Mouse (Mus musculus): ENCODE data around the gene Serpina3a. TPM values are rescaled to one million over a fixed set of nuclear protein-coding genes. Genes with fewer than 3 reads are reported as not detected.
"Not testable (repeated sequence)": the region's sequence is repeated elsewhere in the genome, so short reads cannot be mapped to it uniquely, and the experiment has no call there.

The Serpina3a gene
- total RNA-seq (2017), result not detected in 3 replicates

DNA sequence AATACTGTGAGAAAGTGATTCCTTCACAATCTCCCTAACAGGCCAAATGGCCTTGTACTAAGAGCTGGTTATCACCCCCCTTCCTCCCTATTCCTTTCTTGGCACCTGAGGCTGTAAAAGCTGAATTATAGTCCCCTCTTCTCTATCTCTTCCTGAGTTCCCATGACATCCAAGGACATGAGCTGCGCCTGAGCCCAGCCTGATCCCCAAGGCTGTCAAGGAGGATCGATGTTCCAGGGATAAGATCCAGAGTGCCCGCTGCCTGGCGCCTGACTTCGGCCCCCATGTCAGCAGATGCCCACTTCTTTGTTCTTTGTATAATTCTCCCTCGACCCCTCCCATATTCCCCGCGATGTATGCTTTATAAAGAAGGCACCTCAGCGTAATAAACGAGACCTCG is at the start of gene Serpina3a:
TSS of gene Serpina3a (plus strand) at position 392 of the 400 bp plus-strand sequence.
- ATAC-seq (replicated peaks; ENCODE audit: insufficient number of reproducible peaks, low FRiP score, low TSS enrichment, poor library complexity, severe bottlenecking), result not testable (repeated sequence)

DNA sequence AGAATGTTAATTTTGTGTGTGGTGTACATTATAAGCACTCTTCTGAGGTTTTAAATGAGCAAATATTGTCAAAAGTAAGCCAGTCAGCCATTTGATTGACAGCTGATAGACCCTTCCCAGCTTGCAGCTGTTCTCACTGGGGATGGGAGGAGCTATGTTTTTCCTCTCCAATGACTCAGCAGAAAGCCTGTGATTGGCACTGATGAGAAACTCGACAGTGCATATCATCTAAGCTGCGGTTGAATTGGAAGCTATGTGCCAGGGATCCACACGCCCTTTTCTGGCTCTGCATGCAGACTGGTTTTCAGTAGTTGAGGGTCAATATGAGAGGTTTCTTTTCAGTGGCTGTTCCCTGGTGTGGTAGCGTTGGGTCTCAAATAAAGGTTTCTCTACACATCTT is 48.0 kb upstream of the Serpina3a start:
- no peak for ATAC-seq (replicated peaks; ENCODE audit: insufficient number of reproducible peaks, low FRiP score, low TSS enrichment, poor library complexity, severe bottlenecking)

DNA sequence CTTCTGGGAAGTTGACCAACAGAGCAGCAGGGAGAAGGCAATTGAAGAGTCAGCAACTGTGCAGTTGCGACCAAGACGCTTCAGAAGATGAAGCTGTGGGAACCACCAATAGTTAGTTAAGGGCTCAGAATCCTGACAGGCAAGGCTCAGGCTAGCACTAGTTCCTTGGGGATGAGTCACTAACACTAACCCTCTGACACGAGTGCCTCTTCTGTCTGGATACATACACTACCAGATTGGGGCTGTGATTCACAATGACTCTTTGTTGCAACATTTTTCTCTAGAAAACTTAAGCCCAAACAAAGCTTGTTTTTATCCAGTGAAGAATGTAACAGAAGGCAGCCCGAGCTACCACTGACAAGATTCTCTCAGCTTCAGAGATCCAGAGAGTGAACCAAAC is 47.5 kb upstream of the Serpina3a start:
- no peak for ATAC-seq (replicated peaks; ENCODE audit: insufficient number of reproducible peaks, low FRiP score, low TSS enrichment, poor library complexity, severe bottlenecking)

DNA sequence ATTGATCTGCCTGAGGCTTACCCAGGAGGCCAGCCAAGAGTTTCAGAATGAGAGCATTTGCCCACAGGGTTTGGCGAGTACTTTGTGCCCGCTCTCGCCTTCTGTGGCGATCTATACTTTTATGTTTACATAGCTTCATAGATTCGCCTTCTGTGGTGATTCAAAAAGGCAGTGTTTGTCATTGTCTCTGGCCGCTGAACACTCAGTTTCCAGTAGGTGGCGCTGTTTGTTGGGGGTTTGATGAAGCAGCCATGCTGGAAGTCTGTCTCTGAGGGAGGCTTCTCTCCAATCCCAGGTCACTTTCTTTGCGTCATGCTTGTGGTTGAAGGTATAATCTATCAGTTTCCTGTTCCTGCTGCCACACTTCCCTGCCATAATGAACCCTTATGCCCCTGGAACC is 46.3 kb upstream of the Serpina3a start:
- 0 out of 2 replicates have a peak, but pooled peaks have one; percentile 25 for ATAC-seq (replicated peaks; ENCODE audit: insufficient number of reproducible peaks, low FRiP score, low TSS enrichment, poor library complexity, severe bottlenecking)

DNA sequence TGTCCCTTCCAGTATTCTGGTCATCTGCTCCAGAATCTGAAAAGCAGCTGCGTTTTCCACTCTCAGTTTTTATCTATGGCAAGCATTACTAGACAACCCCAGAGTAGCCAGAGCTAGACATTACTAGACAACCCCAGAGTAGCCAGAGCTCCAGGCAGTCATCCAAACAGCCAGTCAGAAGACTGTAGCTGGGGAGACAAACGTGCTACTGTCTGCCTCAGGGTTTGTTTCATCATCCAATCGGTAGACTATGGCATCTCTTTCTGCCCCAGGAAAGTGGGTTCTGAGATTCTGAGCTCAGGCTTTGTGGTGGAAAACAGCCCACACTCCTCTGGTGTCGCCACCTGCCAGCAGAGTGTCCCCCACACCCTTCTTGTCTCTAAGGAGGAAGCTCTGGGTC is 45.0 kb upstream of the Serpina3a start:
- peak; percentile 49 for ATAC-seq (replicated peaks; ENCODE audit: insufficient number of reproducible peaks, low FRiP score, low TSS enrichment, poor library complexity, severe bottlenecking)

DNA sequence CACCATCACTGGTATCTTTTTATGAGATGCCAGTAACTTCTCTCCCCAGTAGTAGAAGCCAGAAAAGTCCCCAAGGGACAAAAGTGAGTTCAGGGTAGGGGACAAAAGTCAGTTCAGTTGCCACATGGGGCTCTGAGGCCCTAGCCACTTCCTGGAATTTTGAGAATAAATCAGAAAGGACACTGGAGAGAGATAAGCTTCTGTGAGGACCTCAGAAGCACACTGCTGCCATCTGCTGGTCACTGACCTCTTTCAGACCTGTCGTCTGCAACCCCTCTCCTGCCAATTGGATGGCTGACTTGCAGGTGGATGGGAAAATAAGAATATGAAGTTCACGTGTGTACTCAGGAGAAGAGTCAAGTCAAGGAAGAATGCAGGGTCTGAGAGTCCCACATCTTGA is 42.9 kb upstream of the Serpina3a start:
- ATAC-seq (replicated peaks; ENCODE audit: insufficient number of reproducible peaks, low FRiP score, low TSS enrichment, poor library complexity, severe bottlenecking), result no peak

DNA sequence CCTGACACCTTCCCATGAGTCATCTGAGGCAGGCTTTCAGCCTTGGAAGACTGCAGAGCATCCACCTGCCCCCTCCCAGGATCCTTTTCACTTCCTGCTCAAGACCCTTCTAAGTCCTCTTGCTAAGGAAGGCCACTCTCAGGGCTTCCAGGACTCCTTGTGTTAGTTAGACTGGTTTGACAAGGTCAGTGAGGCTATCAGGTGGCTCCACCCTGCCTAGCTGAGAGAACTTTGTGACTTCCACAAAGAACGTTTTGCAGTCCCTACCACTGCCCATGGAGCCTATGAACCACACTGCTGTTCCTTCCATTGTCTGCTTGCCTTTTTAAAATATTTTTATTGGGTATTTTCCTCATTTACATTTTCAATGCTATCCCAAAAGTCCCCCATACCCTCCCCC is 40.8 kb upstream of the Serpina3a start:
- ATAC-seq (replicated peaks; ENCODE audit: insufficient number of reproducible peaks, low FRiP score, low TSS enrichment, poor library complexity, severe bottlenecking), result no peak

DNA sequence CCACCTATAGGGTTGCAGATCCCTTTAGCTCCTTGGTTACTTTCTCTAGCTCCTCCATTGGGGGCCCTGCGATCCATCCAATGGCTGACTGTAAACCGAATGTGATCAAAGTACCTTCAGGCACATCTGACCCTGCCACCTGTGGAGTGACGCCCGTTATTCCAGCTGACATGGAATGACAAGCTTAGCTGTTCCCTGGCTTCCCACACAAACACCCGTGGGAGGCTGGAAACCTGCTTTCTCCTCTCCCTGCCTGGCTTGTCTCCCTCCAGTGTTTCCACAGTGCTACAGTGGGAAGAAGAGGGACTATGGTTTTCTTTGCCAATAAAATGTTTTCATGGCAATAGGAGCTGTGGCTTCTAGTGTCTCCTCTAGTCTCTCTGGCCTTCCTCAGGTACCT is 40.2 kb upstream of the Serpina3a start:
- ATAC-seq (replicated peaks; ENCODE audit: insufficient number of reproducible peaks, low FRiP score, low TSS enrichment, poor library complexity, severe bottlenecking), result no peak

DNA sequence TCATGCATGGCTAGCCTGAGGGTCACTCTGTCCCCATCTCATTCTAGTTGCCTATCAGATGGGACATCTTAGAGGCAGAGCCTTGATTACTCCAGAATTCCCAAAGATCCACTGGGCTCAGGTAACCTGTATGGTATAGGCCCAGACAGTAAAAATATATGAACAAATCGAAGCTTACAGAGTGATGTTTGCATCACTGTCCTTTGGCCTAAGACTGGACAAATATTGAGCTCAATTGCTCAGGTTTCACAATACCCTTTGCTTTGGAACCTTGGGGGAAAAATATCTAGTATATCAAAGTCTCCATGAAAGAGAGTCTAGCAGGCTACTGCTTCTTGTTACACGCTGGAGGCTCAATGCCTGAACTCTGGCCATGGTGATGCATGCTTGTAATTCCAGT is 22.4 kb upstream of the Serpina3a start:
- ATAC-seq (replicated peaks; ENCODE audit: insufficient number of reproducible peaks, low FRiP score, low TSS enrichment, poor library complexity, severe bottlenecking), result no peak

DNA sequence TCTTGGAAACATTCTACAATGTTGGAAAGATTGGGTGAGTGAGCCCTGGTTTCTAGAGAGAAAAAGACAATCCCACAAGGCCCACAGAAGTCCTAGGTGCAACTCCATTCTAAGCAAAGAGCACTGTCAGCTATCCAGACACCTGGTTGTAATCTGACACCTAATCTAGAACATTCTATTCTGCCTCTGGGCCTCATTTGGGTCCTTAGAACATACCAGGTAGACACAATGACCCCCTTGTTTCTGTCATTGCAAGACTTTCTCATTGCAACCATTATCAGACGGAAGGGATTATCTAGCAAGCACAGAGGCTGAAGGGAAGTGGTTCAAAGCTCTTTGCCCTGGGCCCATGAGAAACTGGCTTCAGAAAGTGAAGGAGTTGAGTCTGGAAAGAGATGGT is 21.2 kb upstream of the Serpina3a start:
- ATAC-seq (replicated peaks; ENCODE audit: insufficient number of reproducible peaks, low FRiP score, low TSS enrichment, poor library complexity, severe bottlenecking), result no peak

DNA sequence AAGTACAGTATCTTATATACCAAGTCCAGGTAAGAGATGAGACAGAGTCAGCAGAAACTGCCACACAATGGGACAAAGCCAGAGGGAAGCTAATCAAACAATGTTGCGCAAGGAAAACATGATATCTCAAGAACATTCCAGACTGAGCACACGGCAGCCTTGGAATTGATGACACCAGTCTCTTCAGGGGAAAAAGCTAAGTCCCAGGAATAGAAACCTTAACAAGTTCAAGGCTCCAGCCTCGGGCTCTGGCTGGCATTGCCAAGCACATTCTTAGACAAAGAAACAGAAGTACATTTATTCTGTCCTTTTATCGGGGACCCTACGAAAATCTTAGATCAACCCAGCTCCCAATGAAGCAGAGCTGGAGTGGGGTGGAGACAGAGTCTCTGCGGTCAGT is 11.8 kb upstream of the Serpina3a start, which contains the start of gene Serpina5:
TSS of gene Serpina5 (plus strand) at position 346 of the 400 bp plus-strand sequence.
- no peak for ATAC-seq (replicated peaks; ENCODE audit: insufficient number of reproducible peaks, low FRiP score, low TSS enrichment, poor library complexity, severe bottlenecking)

DNA sequence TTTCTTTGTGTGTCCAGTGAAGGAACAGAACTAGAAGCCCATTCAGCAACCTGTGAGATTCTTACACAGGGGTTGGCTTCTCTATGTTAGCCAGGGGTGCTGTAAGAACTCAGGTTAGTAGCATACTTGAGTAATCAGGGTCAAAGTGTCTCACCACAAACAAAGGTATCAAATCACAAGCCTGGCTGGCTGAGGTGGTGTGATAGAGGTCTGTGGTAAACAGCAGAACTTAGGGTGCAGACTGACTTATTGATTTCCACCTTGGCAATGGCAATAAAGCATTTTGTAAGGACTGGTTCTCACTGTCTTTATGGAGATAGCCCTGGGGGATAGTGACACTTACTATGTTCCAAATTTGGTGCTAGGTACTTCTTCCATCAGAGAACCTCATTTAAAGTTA is 6.7 kb upstream of the Serpina3a start:
- ATAC-seq (replicated peaks; ENCODE audit: insufficient number of reproducible peaks, low FRiP score, low TSS enrichment, poor library complexity, severe bottlenecking), result no peak

DNA sequence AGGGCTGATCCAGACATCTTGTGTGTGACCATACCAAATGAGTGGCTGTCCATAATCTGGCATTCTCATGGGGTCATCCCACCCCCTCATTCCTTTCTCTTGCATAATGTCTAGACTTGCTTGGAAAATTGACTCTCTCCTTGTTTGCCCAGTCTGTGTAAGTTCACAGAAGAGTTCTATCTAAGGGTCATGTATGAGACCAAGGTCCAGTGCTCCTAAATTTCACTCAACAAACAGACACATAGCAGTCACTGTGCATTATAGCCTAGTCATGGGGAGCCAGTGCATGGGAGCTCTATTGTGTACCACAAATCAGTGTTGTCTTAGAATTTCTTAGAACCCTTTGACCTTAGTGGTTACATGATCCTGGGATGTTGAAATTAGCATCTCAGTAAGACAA is 5.6 kb upstream of the Serpina3a start:
- ATAC-seq (replicated peaks; ENCODE audit: insufficient number of reproducible peaks, low FRiP score, low TSS enrichment, poor library complexity, severe bottlenecking), result no peak

DNA sequence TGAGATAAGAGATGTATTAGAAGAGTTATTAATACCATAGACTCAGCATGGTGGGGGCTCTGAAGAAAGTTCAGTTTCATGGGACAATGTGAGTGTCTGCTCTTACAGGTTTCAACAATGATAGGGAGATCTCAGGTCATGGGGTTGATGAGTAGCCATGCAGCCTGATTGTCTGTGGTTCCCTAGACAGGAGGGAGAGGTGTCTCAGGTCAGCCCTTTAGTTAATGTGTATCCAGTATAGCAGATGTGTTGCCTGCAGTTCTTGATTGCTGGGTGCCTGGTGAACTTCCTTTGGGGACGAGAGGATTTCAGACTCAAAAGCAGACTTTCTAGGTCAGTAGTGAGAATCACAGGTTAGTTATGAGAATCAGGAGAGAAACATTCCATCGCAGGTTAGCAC is 4.0 kb upstream of the Serpina3a start:
- ATAC-seq (replicated peaks; ENCODE audit: insufficient number of reproducible peaks, low FRiP score, low TSS enrichment, poor library complexity, severe bottlenecking), result no peak

DNA sequence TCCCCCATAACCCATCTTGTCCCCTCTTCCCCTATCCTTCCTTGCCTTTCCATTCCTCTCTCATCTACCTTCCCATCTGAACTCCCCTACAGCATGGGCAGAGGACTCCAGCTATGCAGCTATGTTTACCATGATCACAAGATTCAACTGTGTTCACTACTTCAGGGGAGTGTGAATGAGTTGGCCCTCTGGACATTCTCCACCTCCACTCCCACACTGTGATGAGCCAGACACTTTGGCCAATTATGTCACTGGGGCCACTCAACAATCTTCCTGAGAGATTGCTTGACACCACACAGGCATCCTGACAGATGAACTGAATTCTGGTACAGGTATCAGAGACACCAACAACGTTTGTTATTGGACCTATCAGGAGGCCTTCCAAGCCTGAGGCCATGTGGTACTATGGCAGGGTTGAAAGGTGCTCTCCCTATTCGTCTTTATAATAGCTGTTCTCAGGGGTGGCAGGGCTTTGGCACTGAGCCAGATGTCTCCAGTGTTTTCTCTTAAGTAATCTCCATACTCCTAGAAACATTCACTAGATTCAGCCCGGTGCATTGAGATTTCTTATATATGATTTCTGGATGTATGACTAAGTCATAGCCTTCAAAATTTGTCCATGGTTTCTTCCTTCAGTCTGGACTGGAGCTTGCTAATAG is 2.5 kb downstream of the Serpina3a start:
- no peak for ATAC-seq (replicated peaks; ENCODE audit: insufficient number of reproducible peaks, low FRiP score, low TSS enrichment, poor library complexity, severe bottlenecking)

DNA sequence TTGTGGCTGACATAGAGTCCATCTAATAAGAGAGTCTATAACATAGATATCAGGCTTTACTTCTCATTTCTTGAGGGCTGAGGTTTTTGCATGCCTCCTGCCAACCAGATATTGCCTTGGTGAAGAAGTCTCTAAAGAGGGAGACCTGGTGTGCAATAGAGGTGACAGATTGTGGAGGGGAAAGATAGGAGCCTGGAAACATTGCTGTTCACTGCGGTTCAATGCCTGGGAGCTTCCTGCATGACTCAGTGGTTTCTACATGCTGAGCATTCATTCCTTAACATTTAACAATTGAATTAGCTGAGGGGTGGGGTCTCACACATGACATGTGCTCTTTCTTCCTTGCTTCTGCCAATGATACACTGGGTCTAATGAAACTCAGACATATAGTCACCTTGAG is 10.6 kb downstream of the Serpina3a start:
- ATAC-seq (replicated peaks; ENCODE audit: insufficient number of reproducible peaks, low FRiP score, low TSS enrichment, poor library complexity, severe bottlenecking), result no peak

DNA sequence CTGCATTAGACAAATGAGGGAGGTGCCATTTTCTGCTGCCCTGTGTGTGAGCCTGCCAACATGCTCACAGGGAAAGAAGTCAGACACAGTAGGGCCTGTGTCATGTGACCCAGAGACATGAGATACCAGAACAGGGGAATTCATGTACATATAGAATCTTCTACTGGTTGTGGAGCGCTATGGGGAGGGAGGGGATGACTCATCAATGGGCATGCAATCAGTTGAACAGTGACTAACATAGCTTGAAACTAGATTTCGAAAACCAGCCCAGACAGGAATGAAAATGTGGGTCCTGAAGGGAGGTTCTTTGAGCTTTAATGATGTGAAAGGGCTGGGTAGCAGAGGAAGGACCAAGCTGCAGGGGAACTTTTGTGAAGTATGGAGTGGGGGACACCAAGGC is 11.5 kb downstream of the Serpina3a start:
- no peak for ATAC-seq (replicated peaks; ENCODE audit: insufficient number of reproducible peaks, low FRiP score, low TSS enrichment, poor library complexity, severe bottlenecking)

DNA sequence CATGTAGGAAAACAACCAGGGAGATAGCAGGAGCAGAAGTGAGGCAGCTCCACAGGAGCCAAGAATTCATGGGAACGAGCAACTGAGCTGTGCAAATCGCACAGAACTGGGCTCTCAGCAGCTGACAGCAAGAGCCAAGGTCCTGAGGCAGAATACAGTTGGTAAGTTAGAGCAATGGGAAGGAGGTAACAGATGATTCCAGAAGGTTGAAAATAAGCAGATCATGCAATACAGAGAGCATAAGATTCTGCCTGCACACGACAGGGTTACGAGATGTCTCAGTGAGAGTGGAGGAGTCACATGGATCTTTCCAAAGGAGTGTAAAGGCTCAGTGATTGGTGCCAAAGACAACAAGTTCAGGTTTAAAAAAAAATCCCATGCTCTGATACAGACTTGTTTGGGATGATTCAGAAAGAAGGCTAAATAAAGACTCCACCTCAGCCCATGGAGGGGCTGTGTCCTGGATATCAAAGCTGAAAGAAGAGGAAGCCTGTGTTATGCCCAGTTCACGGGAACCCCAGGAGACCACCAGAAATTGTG is 12.6 kb downstream of the Serpina3a start:
- ATAC-seq (replicated peaks; ENCODE audit: insufficient number of reproducible peaks, low FRiP score, low TSS enrichment, poor library complexity, severe bottlenecking), result no peak

DNA sequence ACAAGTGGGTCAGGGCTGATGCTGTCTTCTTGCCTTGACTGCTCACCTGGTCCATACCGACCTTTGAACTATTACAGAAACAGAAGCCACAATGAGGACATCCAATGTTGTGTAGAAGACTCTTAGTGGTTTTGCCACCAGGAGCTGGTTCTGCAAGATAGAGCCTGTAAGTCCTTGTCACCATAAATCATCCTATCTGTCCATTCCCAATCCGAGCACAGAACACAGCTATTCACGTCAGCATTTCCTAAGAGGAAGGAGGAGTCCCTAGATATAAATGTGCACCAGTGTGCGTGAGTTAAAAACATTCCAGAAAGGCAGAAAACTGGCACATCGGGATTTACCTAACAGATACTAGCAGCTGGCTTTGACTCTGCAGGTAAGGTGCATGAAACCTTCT is 15.2 kb downstream of the Serpina3a start, which contains the start of gene Serpina3b:
TSS of gene Serpina3b (plus strand) at position 301 of the 400 bp plus-strand sequence.
- ATAC-seq (replicated peaks; ENCODE audit: insufficient number of reproducible peaks, low FRiP score, low TSS enrichment, poor library complexity, severe bottlenecking), result no peak

DNA sequence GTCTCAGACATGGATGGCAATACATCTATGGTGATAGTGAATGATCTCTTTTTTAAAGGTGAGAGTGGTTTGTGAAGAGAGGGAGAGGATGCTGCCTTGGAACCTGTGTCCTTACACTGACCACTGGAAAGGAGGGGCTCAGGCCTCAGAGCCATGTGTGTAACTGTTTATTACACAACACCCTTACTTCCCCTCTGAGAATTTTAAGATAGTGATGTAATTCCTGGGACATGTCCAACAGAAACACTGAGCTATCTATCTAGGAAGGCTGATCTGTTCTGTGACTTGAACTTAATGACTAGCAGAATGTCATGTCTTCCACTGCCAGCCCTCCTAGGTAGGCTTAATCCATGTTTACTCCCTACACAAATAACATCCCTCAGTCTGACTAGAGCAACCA is 18.5 kb downstream of the Serpina3a start:
- no peak for ATAC-seq (replicated peaks; ENCODE audit: insufficient number of reproducible peaks, low FRiP score, low TSS enrichment, poor library complexity, severe bottlenecking)

DNA sequence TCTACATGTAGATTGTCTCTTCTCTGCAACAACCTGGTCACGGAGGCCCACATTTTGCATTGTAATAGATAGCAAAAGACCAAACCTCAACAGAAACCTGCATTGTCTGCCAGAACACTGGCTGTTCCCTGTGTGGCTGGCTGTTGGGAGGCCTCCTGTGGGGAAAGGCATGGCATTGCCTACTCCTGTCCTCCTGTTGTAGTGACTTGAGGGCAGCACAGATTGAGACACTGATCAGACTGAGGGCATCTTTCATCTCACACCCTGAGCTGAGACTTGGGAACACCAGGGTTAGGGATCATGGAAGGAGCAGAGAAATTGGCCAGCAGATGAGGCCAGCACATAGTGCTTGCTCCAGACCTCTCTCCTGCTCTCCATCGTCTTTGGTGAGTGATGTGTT is 25.7 kb downstream of the Serpina3a start:
- ATAC-seq (replicated peaks; ENCODE audit: insufficient number of reproducible peaks, low FRiP score, low TSS enrichment, poor library complexity, severe bottlenecking), result no peak

Data from monocyte, adult 5-6 weeks (primary cell).